Mouse (Mus musculus) C2C12 (cell line): Measurements from ENCODE around the gene Eif4a1. TPM values are rescaled to one million over a fixed set of nuclear protein-coding genes. Genes with fewer than 3 reads are reported as not detected.
A peak's percentile ranks its signal among the peaks of the same experiment; 100 is the strongest.

ENCODE experiments used
- H3K27me3 ChIP-seq: one replicate; pipeline ENCODE4 v1.6.1; 2011; ENCODE audit not compliant: control insufficient read depth, insufficient read depth, insufficient read length
- H3K36me3 ChIP-seq: one replicate; pipeline ENCODE4 v1.6.1; 2011; ENCODE audit not compliant: control insufficient read depth, insufficient read depth
- H3K4me3 ChIP-seq: one replicate; pipeline ENCODE4 v1.5.1; 2011; ENCODE audit warnings: mild to moderate bottlenecking, control low read depth; ENCODE audit not compliant: poor library complexity, insufficient read depth, severe bottlenecking
- H3K79me2 ChIP-seq: one replicate; pipeline ENCODE4 v1.6.1; 2011; ENCODE audit not compliant: control insufficient read depth, insufficient read depth
- H3K79me3 ChIP-seq: one replicate; pipeline ENCODE4 v1.6.1; 2011; ENCODE audit warnings: low read depth, control low read depth
- H3ac ChIP-seq: one replicate; pipeline ENCODE3; 2011; ENCODE audit warnings: low read depth; ENCODE audit not compliant: control insufficient read depth, insufficient read length
- CEBPB ChIP-seq: IDR thresholded peaks from one replicate; pipeline ENCODE4 v1.6.1; 2011; ENCODE audit warnings: low read depth, mild to moderate bottlenecking, control low read depth, moderate library complexity
- CTCF ChIP-seq: IDR thresholded peaks from one replicate; pipeline ENCODE4 v1.5.1; 2011; ENCODE audit not compliant: control insufficient read depth, insufficient read depth, insufficient read length
- FOSL1 ChIP-seq: IDR thresholded peaks from one replicate; pipeline ENCODE4 v1.8.0; 2011; ENCODE audit warnings: mild to moderate bottlenecking, low read length; ENCODE audit not compliant: poor library complexity, insufficient read depth, severe bottlenecking
- MAX ChIP-seq: IDR thresholded peaks from one replicate; pipeline ENCODE4 v1.6.1; 2011; ENCODE audit warnings: mild to moderate bottlenecking, control low read depth
- MYOD1 ChIP-seq: IDR thresholded peaks from one replicate; pipeline ENCODE4 v1.6.1; 2011; ENCODE audit warnings: low read depth; ENCODE audit not compliant: control insufficient read depth, insufficient read length
- MYOG ChIP-seq: IDR thresholded peaks from one replicate; pipeline ENCODE4 v1.6.1; 2011; ENCODE audit not compliant: control insufficient read depth, insufficient read length; ENCODE audit errors: extremely low read depth
- USF1 ChIP-seq: IDR thresholded peaks from one replicate; pipeline ENCODE4 v1.6.1; 2011; ENCODE audit warnings: low read depth, mild to moderate bottlenecking, control low read depth, moderate library complexity
- microRNA-seq: library from miRNA; unstranded; fragments of <30 nt; microRNA quantifications from one replicate; pipeline ENCODE4, GENCODE M21; 2019; ENCODE audit warnings: borderline microRNAs expressed
- polyA plus RNA-seq: library from polyadenylated mRNA; unstranded; fragments of >200 nt; fragmentation: generic; extraction: Trizol; gene quantifications from one replicate; pipeline ENCODE4 v1.2.1, GENCODE M21; 2012; ENCODE audit warnings: missing spikeins

Gene Eif4a1
- polyA plus RNA-seq, 1 experiment = 1,304 TPM

DNA sequence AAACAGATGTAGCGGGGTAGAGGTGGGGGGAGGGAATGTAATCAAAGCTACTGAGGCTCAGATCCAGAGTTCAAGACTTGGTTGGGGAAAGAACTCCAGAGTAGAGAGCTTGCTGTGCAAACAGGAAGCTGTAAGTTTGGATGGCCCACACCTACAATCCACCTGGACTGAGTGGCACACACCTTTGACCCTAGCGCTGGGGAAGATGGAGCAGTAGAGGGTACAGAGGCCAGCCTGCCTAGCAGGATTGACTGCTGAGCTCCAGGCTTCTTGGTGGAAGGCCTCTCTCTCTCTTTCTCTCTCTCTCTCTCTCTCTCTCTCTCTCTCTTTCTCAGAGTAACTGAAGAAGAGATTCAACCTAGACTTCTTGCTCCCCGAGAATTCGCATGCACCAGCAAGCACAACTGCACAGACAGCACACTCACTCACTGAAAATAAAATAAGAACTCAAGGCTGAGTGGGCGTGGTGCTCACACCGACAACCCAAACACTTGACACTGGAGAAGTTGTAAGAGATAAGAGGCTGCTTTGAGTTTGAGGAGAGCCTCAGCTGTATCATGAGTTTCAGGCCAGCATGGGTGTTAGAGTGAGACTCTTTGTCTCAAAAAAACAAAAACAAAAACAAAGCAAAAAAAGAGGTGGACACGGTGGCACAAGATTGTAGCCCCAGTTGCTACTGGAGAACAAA, 51.7 kb downstream of the Eif4a1 start:
- TF ChIP-seq CEBPB = no peak
- Histone ChIP-seq H3K79me3 (no peaks in the 10 kb centered on the region), H3K27me3 (peaks cover 3% of the 10 kb centered on the region)

GRCm38 (mm10) chr11:69617805-69618204, 54.4 kb downstream of the Eif4a1 start, which contains the start of gene Shbg:
TSS of gene Shbg (minus strand) at chr11:69617905.
- no peaks in the 10 kb centered on the region for H3K36me3 ChIP-seq

More for the DNA sequence above, 51.7 kb downstream of the Eif4a1 start:
- Histone ChIP-seq H3ac (no peak overlapping the region), H3K79me2 (no peaks in the 10 kb centered on the region), H3K4me3 (no peak overlapping the region), H3K36me3 (no peaks in the 10 kb centered on the region)

More at GRCm38 (mm10) chr11:69617805-69618204, 54.4 kb downstream of the Eif4a1 start, which contains the start of gene Shbg:
- TF ChIP-seq USF1 (no peak), FOSL1 (no peak), MAX (no peak), CEBPB (no peak), CTCF (no peak), MYOG (no peak), MYOD1 (no peak)
- Histone ChIP-seq H3K27me3 (peaks cover 7% of the 10 kb centered on the region), H3K79me2 (no peaks in the 10 kb centered on the region), H3K4me3 (no peak within 1 kb of the TSS), H3ac (no peak within 1 kb of the TSS), H3K79me3 (no peaks in the 10 kb centered on the region)

Small RNA genes lying within 50 kb of the gene (microRNA-seq; reads per million reads assigned to microRNA genes)
- gene Mir1934 (5.2 reads per million, percentile 53 among the genes with 10 or more reads in this experiment), gene Mir467f (not detected)

Other genes starting within 250 kb of the Eif4a1 start
- 0.14 TPM for gene Dnah2, start 123.3 kb downstream of the Eif4a1 start, polyA plus RNA-seq
- gene Efnb3, start 112.2 kb downstream of the Eif4a1 start, polyA plus RNA-seq = 0.61 TPM
- gene Wrap53, start 92.2 kb downstream of the Eif4a1 start, polyA plus RNA-seq = 21.9 TPM
- gene Trp53, start 92.1 kb downstream of the Eif4a1 start, polyA plus RNA-seq = 226 TPM
- gene Atp1b2, start 66.5 kb downstream of the Eif4a1 start, polyA plus RNA-seq = 0.20 TPM
- gene Shbg, start 54.5 kb downstream of the Eif4a1 start, polyA plus RNA-seq = 0.18 TPM
- gene Sat2, start 50.4 kb downstream of the Eif4a1 start, polyA plus RNA-seq = 3.8 TPM
- 96.0 TPM for gene Fxr2, start 39.4 kb downstream of the Eif4a1 start, polyA plus RNA-seq
- 0.08 TPM for gene Sox15, start 17.1 kb downstream of the Eif4a1 start, polyA plus RNA-seq
- 95.8 TPM for gene Mpdu1, start 9.8 kb downstream of the Eif4a1 start, polyA plus RNA-seq
- gene Cd68, start 6.3 kb downstream of the Eif4a1 start, polyA plus RNA-seq = 1.5 TPM
- gene Senp3, start 9.7 kb upstream of the Eif4a1 start, polyA plus RNA-seq = 89.0 TPM
- gene Tnfsf13, start 13.4 kb upstream of the Eif4a1 start, polyA plus RNA-seq = 0.28 TPM
- 6.4 TPM for gene Tnfsf12, start 23.4 kb upstream of the Eif4a1 start, polyA plus RNA-seq
- gene Tnfsfm13, start 23.7 kb upstream of the Eif4a1 start, polyA plus RNA-seq = 1.5 TPM
- gene Polr2a, start 86.2 kb upstream of the Eif4a1 start, polyA plus RNA-seq = 84.2 TPM
- gene Slc35g3, start 89.5 kb upstream of the Eif4a1 start, polyA plus RNA-seq = 0.08 TPM
- 3.0 TPM for gene Zbtb4, start 93.5 kb upstream of the Eif4a1 start, polyA plus RNA-seq
- 37.7 TPM for gene Chrnb1, start 123.5 kb upstream of the Eif4a1 start, polyA plus RNA-seq
- 4.2 TPM for gene Fgf11, start 129.4 kb upstream of the Eif4a1 start, polyA plus RNA-seq
- gene Tmem102, start 133.2 kb upstream of the Eif4a1 start, polyA plus RNA-seq = 0.32 TPM
- not detected for gene Gm39566, start 142.9 kb upstream of the Eif4a1 start, polyA plus RNA-seq
- not detected for gene Spem2, start 146.0 kb upstream of the Eif4a1 start, polyA plus RNA-seq
- gene Spem1, start 149.8 kb upstream of the Eif4a1 start, polyA plus RNA-seq = not detected
- 10.7 TPM for gene Nlgn2, start 165.4 kb upstream of the Eif4a1 start, polyA plus RNA-seq
- gene Tmem256, start 166.1 kb upstream of the Eif4a1 start, polyA plus RNA-seq = 260 TPM
- 82.7 TPM for gene Plscr3, start 174.0 kb upstream of the Eif4a1 start, polyA plus RNA-seq
- not detected for gene Tnk1, start 186.3 kb upstream of the Eif4a1 start, polyA plus RNA-seq
- not detected for gene Tmem95, start 205.6 kb upstream of the Eif4a1 start, polyA plus RNA-seq
- gene Kctd11, start 209.0 kb upstream of the Eif4a1 start, polyA plus RNA-seq = 17.2 TPM
- 0.21 TPM for gene Acap1, start 223.1 kb upstream of the Eif4a1 start, polyA plus RNA-seq
- gene 2810408A11Rik, start 228.6 kb upstream of the Eif4a1 start, polyA plus RNA-seq = 2.4 TPM
- 38.4 TPM for gene Neurl4, start 228.6 kb upstream of the Eif4a1 start, polyA plus RNA-seq
- gene Gps2, start 241.5 kb upstream of the Eif4a1 start, polyA plus RNA-seq = 37.3 TPM
- 2,142 TPM for gene Eif5a, start 249.5 kb upstream of the Eif4a1 start, polyA plus RNA-seq